Mouse (Mus musculus): ENCODE data around the gene H3f3a. TPM values are rescaled to one million over a fixed set of nuclear protein-coding genes. Genes with fewer than 3 reads are reported as not detected.
"Not testable (repeated sequence)": the region's sequence is repeated elsewhere in the genome, so short reads cannot be mapped to it uniquely, and the experiment has no call there.

H3f3a gene
- total and polyA plus RNA-seq, 2 experiments from 2014 or later: 2,464 to 3,587 TPM

- no peaks in the 10 kb centered on the region for H3K9me3 ChIP-seq (ENCODE audit: low read length)
- peaks cover 26% of the 10 kb centered on the region for H3K4me1 ChIP-seq (ENCODE audit: insufficient read depth)
- H3K36me3 ChIP-seq (ENCODE audit: insufficient read depth): no peaks in the 10 kb centered on the region
- no peaks in the 10 kb centered on the region for H3K27me3 ChIP-seq (ENCODE audit: insufficient read depth, low read length)
- peak overlapping the region; percentile 47 for H3K9ac ChIP-seq
- H3K4me3 ChIP-seq (ENCODE audit: low read depth, low read length): peak overlapping the region; percentile 25
- peak overlapping the region; percentile 99 for H3K27ac ChIP-seq (ENCODE audit: low read depth, low read length)
- DNase-seq (peak; percentile 90), ATAC-seq (peak; percentile 77)
- peak overlapping the region; percentile 58 for H3K4me2 ChIP-seq (ENCODE audit: low read depth)
- no peak for TF ChIP-seq CTCF (IDR thresholded peaks at IDR 0.05; ENCODE audit: low read depth)
- 2% methylated on average over 9 of the region's 9 CpGs for WGBS
Observed at GRCm38 (mm10) chr1:180848114-180848510, 34.4 kb upstream of the H3f3a start.

- WGBS: 86% methylated on average over 8 of the region's 8 CpGs
- H3K9me3 ChIP-seq (ENCODE audit: low read length): no peaks in the 10 kb centered on the region
- no peak overlapping the region for H3K4me3 ChIP-seq (ENCODE audit: low read depth, low read length)
- no peaks in the 10 kb centered on the region for H3K4me1 ChIP-seq (ENCODE audit: insufficient read depth)
- H3K27me3 ChIP-seq (ENCODE audit: insufficient read depth, low read length): no peaks in the 10 kb centered on the region
- no peaks in the 10 kb centered on the region for H3K36me3 ChIP-seq (ENCODE audit: insufficient read depth)
- ATAC-seq (no peak), DNase-seq (no peak)
- H3K4me2 ChIP-seq (ENCODE audit: low read depth): no peak overlapping the region
- TF ChIP-seq CTCF (IDR thresholded peaks at IDR 0.05; ENCODE audit: low read depth): no peak
- H3K27ac ChIP-seq (ENCODE audit: low read depth, low read length): no peak overlapping the region
- no peak overlapping the region for H3K9ac ChIP-seq
Observed at GRCm38 (mm10) chr1:180841561-180842300, 28.0 kb upstream of the H3f3a start.

GRCm38 (mm10) chr1:180839201-180839910 is 25.6 kb upstream of the H3f3a start:
- DNase-seq (no peak), ATAC-seq (no peak)
- no peak overlapping the region for H3K4me2 ChIP-seq (ENCODE audit: low read depth)
- H3K9me3 ChIP-seq (ENCODE audit: low read length): no peaks in the 10 kb centered on the region
- H3K4me3 ChIP-seq (ENCODE audit: low read depth, low read length): no peak overlapping the region
- H3K36me3 ChIP-seq (ENCODE audit: insufficient read depth): no peaks in the 10 kb centered on the region
- H3K27ac ChIP-seq (ENCODE audit: low read depth, low read length): no peak overlapping the region
- WGBS: 70% methylated on average over 8 of the region's 8 CpGs
- TF ChIP-seq CTCF (IDR thresholded peaks at IDR 0.05; ENCODE audit: low read depth): no peak
- H3K9ac ChIP-seq: no peak overlapping the region
- no peaks in the 10 kb centered on the region for H3K4me1 ChIP-seq (ENCODE audit: insufficient read depth)
- H3K27me3 ChIP-seq (ENCODE audit: insufficient read depth, low read length): no peaks in the 10 kb centered on the region

DNA sequence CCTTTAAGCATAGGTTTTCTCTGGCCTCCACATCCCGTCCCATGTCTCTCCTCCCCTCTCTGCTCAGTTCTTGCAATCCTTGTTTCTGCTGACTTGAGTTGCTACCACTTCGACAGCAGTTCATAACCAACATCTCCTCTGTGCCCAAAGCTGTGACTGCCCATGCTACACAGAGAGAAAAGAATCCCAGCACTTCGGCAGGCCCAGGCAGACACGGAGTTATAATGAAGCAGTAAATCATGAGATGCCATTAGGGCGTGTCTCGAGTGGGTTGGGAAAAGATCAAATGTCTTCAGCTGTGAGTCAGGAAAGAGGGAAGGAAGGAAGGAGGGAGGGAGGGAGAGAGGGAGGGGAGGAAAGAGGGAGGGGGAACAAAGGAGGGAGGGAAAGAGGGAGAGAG is 24.3 kb upstream of the H3f3a start:
- 75% methylated on average over 6 of the region's 6 CpGs for WGBS
- Histone ChIP-seq H3K27ac (ENCODE audit: low read depth, low read length) (no peak overlapping the region), H3K27me3 (ENCODE audit: insufficient read depth, low read length) (no peaks in the 10 kb centered on the region), H3K9me3 (ENCODE audit: low read length) (no peaks in the 10 kb centered on the region), H3K9ac (no peak overlapping the region), H3K4me2 (ENCODE audit: low read depth) (no peak overlapping the region), H3K36me3 (ENCODE audit: insufficient read depth) (no peaks in the 10 kb centered on the region), H3K4me1 (ENCODE audit: insufficient read depth) (no peaks in the 10 kb centered on the region), H3K4me3 (ENCODE audit: low read depth, low read length) (no peak overlapping the region)
- ATAC-seq (no peak), DNase-seq (no peak)
- TF ChIP-seq CTCF (IDR thresholded peaks at IDR 0.05; ENCODE audit: low read depth): no peak

- H3K4me1 ChIP-seq (ENCODE audit: insufficient read depth): no peaks in the 10 kb centered on the region
- no peak overlapping the region for H3K4me2 ChIP-seq (ENCODE audit: low read depth)
- no peak overlapping the region for H3K9ac ChIP-seq
- H3K36me3 ChIP-seq (ENCODE audit: insufficient read depth): no peaks in the 10 kb centered on the region
- WGBS: 88% methylated on average over 5 of the region's 5 CpGs
- H3K4me3 ChIP-seq (ENCODE audit: low read depth, low read length): no peak overlapping the region
- H3K27ac ChIP-seq (ENCODE audit: low read depth, low read length): no peak overlapping the region
- ATAC-seq (no peak), DNase-seq (no peak)
- no peaks in the 10 kb centered on the region for H3K9me3 ChIP-seq (ENCODE audit: low read length)
- H3K27me3 ChIP-seq (ENCODE audit: insufficient read depth, low read length): no peaks in the 10 kb centered on the region
- no peak for TF ChIP-seq CTCF (IDR thresholded peaks at IDR 0.05; ENCODE audit: low read depth)
Observed at GRCm38 (mm10) chr1:180837186-180837585, 23.4 kb upstream of the H3f3a start.

- not testable (repeated sequence) for H3K4me1 ChIP-seq (ENCODE audit: insufficient read depth); H3K9me3 ChIP-seq (ENCODE audit: low read length); H3K4me2 ChIP-seq (ENCODE audit: low read depth); DNase-seq; H3K4me3 ChIP-seq (ENCODE audit: low read depth, low read length); H3K36me3 ChIP-seq (ENCODE audit: insufficient read depth); ATAC-seq; H3K27ac ChIP-seq (ENCODE audit: low read depth, low read length); H3K27me3 ChIP-seq (ENCODE audit: insufficient read depth, low read length); H3K9ac ChIP-seq
- WGBS: 95% methylated on average over 8 of the region's 8 CpGs
Observed at GRCm38 (mm10) chr1:180836467-180836866, 22.7 kb upstream of the H3f3a start.

GRCm38 (mm10) chr1:180835273-180836015 is 21.7 kb upstream of the H3f3a start:
- 90% methylated on average over 10 of the region's 10 CpGs for WGBS
- H3K27me3 ChIP-seq (ENCODE audit: insufficient read depth, low read length): no peaks in the 10 kb centered on the region
- DNase-seq (no peak), ATAC-seq (no peak)
- H3K9ac ChIP-seq: no peak overlapping the region
- H3K27ac ChIP-seq (ENCODE audit: low read depth, low read length): no peak overlapping the region
- no peak overlapping the region for H3K4me3 ChIP-seq (ENCODE audit: low read depth, low read length)
- no peak overlapping the region for H3K4me2 ChIP-seq (ENCODE audit: low read depth)
- no peaks in the 10 kb centered on the region for H3K36me3 ChIP-seq (ENCODE audit: insufficient read depth)
- no peaks in the 10 kb centered on the region for H3K4me1 ChIP-seq (ENCODE audit: insufficient read depth)
- TF ChIP-seq CTCF (IDR thresholded peaks at IDR 0.05; ENCODE audit: low read depth): no peak
- no peaks in the 10 kb centered on the region for H3K9me3 ChIP-seq (ENCODE audit: low read length)
